In the genomic region with DNA sequence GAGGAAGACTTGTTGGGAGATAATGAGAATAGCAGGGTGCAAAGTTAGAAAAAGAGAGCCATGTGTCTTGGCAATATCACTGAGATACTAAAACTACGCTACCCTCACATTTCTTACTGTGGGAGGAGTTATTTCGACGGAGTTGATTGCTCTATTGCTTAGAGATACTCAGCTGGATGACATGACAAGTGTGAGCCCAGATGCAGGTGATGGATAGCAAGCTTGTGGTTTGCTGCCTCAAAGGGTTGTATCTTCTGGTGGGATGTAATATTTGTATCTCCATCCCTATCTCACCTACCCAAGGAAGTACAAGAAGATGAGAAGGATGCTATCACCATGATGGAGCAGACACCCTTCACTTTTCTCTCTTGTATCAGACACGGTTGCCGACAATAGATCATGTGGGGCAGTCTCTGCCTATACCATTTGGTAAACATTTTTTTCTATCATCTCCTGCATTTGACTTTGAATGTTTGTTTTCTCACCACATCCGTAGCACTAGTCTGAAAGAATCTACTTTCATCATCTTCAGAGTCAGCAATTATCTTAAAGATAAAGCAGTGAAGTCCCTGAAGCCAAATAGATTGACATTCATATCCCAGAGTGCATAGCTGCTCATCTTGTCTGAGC, we compare ENCODE assay signal across 17 mouse cellular contexts. TPM values are rescaled to one million over a fixed set of nuclear protein-coding genes. Genes with fewer than 3 reads are reported as not detected.
DNase-seq lines count a peak whose midpoint lies in the region; ATAC-seq and TF ChIP-seq lines count a peak whose summit lies in the region.
"Had no signal": no experiment of that assay in that cellular context is flagged by ENCODE, and none has a peak within 500 bp of the region (broad histone marks: within the 10 kb centered on the region; RNA-seq: fewer than 3 reads in every experiment).

No protein-coding gene starts in this region.

- TF ChIP-seq CTCF in thymus, adult 2 months (IDR thresholded peaks at IDR 0.05; ENCODE audit: borderline replicate concordance, control insufficient read depth, extremely low read depth, insufficient read depth, low read length, poor library complexity), result no peak

- no peaks in the 10 kb centered on the region for H3K36me3 ChIP-seq in thymus, adult 2 months (ENCODE audit: control insufficient read depth, insufficient read depth, low read length)
- no peaks in the 10 kb centered on the region for H3K36me3 ChIP-seq in midbrain, embryonic 11.5 days (ENCODE audit: control insufficient read depth, insufficient read depth, low read length)
- H3K36me3 ChIP-seq in forebrain, embryonic 13.5 days (ENCODE audit: poor library complexity, severe bottlenecking), result no peaks in the 10 kb centered on the region
- H3K36me3 ChIP-seq: limb, embryonic 10.5 days; midbrain, embryonic 12.5 days had no signal

- no peaks in the 10 kb centered on the region for H3K9me3 ChIP-seq in midbrain, embryonic 11.5 days (ENCODE audit: control insufficient read depth, low read length)
- no peaks in the 10 kb centered on the region for H3K9me3 ChIP-seq in forebrain, embryonic 13.5 days (replicated peaks)
- H3K9me3 ChIP-seq: limb, embryonic 10.5 days; midbrain, embryonic 12.5 days had no signal

- no peak overlapping the region for H3K27ac ChIP-seq in thymus, adult 2 months (ENCODE audit: control insufficient read depth, insufficient read depth, low read length)
- H3K27ac ChIP-seq in midbrain, embryonic 11.5 days (ENCODE audit: low read depth, low read length), result no peak overlapping the region
- no peak overlapping the region for H3K27ac ChIP-seq in forebrain, embryonic 13.5 days
- H3K27ac ChIP-seq: limb, embryonic 10.5 days; midbrain, embryonic 12.5 days had no signal

- no peaks in the 10 kb centered on the region for H3K4me1 ChIP-seq in thymus, adult 2 months (replicated peaks; ENCODE audit: control insufficient read depth, insufficient read depth, low read length)
- H3K4me1 ChIP-seq in midbrain, embryonic 11.5 days (ENCODE audit: control insufficient read depth, insufficient read depth, low read length), result no peaks in the 10 kb centered on the region
- H3K4me1 ChIP-seq in forebrain, embryonic 13.5 days, result no peaks in the 10 kb centered on the region
- H3K4me1 ChIP-seq: midbrain, embryonic 12.5 days had no signal

- no peak overlapping the region for H3K4me3 ChIP-seq in thymus, adult 2 months (ENCODE audit: control insufficient read depth, insufficient read depth, low read length)
- H3K4me3 ChIP-seq in midbrain, embryonic 11.5 days (ENCODE audit: low read depth, low read length), result no peak overlapping the region
- H3K4me3 ChIP-seq in forebrain, embryonic 13.5 days, result no peak overlapping the region
- H3K4me3 ChIP-seq: limb, embryonic 10.5 days; midbrain, embryonic 12.5 days had no signal

- H3K27me3 ChIP-seq in thymus, adult 2 months (ENCODE audit: control insufficient read depth, insufficient read depth, low read length), result no peaks in the 10 kb centered on the region
- H3K27me3 ChIP-seq in midbrain, embryonic 11.5 days (ENCODE audit: control insufficient read depth, insufficient read depth, low read length), result no peaks in the 10 kb centered on the region
- H3K27me3 ChIP-seq in forebrain, embryonic 13.5 days, result no peaks in the 10 kb centered on the region
- H3K27me3 ChIP-seq: midbrain, embryonic 12.5 days had no signal

- H3K4me2 ChIP-seq in midbrain, embryonic 11.5 days, result no peak overlapping the region
- H3K4me2 ChIP-seq in forebrain, embryonic 13.5 days, result no peak overlapping the region
- H3K4me2 ChIP-seq: midbrain, embryonic 12.5 days had no signal

- TF ChIP-seq POLR2A in thymus, adult 2 months (IDR thresholded peaks at IDR 0.05; ENCODE audit: control insufficient read depth, extremely low read depth, insufficient read depth, low read length, poor library complexity), result no peak

- 19% methylated on average over 6 of the region's 6 CpGs for WGBS in thymus, adult 2 months
- WGBS in midbrain, embryonic 11.5 days, result 90% methylated on average over 6 of the region's 6 CpGs
- 91% methylated on average over 6 of the region's 6 CpGs for WGBS in forebrain, embryonic 13.5 days

- peak; percentile 48 for DNase-seq in thymus, postnatal 0 days (ENCODE audit: low spot score)
- DNase-seq in thymus, adult 2 months, result no peak
- no peak for DNase-seq in cerebellum, adult 11 months
- DNase-seq in midbrain, embryonic 11.5 days (ENCODE audit: low spot score, missing footprints), result no peak
- DNase-seq: adrenal gland, postnatal 36 days; cerebellum, adult 18-20 months; cerebellum, postnatal 36 days; gastrocnemius, postnatal 10 days; kidney, adult 2 months; kidney, postnatal 14 days; lung, adult 18-20 months; lung, postnatal 14 days had no signal

- no peak overlapping the region for H3K9ac ChIP-seq in midbrain, embryonic 11.5 days (ENCODE audit: low read length)
- H3K9ac ChIP-seq in forebrain, embryonic 13.5 days, result no peak overlapping the region
- H3K9ac ChIP-seq: midbrain, embryonic 12.5 days had no signal

- ATAC-seq in inflammation-experienced regulatory T-cells, adult 6 months, result peak; percentile 89
- ATAC-seq in megakaryocyte, adult 5-6 weeks (ENCODE audit: poor library complexity, severe bottlenecking), result peak; percentile 18
- ATAC-seq in midbrain, embryonic 11.5 days (ENCODE audit: low FRiP score), result no peak
- no peak for ATAC-seq in forebrain, embryonic 13.5 days

RNA-seq across cellular contexts. Expression of a gene that starts 15.0 kb away (rescaled TPM):
- polyA plus RNA-seq in thymus, postnatal 0 days (2015; fragmentation: Nextera tagmentation; extraction: Ambion mirVana), result 10.5 and 11.6 TPM in 2 replicates
- 17.8 and 19.3 TPM in 2 replicates for polyA plus RNA-seq in thymus, adult 2 months (2012; rRNA removed)
- 100 to 1,000 TPM in 1 of 3 experiments, 10 to 100 TPM in 2; 91.0 to 119 (median 94.0) TPM for polyA plus RNA-seq in inflammation-experienced regulatory T-cells, adult 6 months (2017; shearing (Covaris generic))
- 358 and 368 TPM in 2 replicates for total RNA-seq in megakaryocyte, adult 5-6 weeks (2015)
- 289 and 337 TPM in 2 replicates for total RNA-seq in megakaryocyte, adult 5-6 weeks (2017)
- 3.0 and 3.4 TPM in 2 replicates for polyA plus RNA-seq in midbrain, embryonic 11.5 days (2014; fragmentation: Nextera tagmentation; extraction: Ambion mirVana)
- polyA plus RNA-seq in forebrain, embryonic 13.5 days (2015; fragmentation: Nextera tagmentation; extraction: Ambion mirVana), result 1.2 and 1.6 TPM in 2 replicates

Comparison
In these comparisons a context has a peak if more than half of its experiments do, and no peak if none do; other contexts are left out.
1. ATAC-seq: peak in inflammation-experienced regulatory T-cells, adult 6 months (single experiment) and megakaryocyte, adult 5-6 weeks (single experiment); none in midbrain, embryonic 11.5 days (single experiment) and forebrain, embryonic 13.5 days (single experiment).